Mouse (Mus musculus) MEL (cell line): ENCODE measurements at regions not wholly inside any gene's neighbourhood (a gene's known extent, or its start where the extent isn't known, plus 50 kb on each side); places are given as distances from the start of the nearest gene placed in this dataset.

Experiments used
- DNase-seq: peaks from one replicate; pipeline ENCODE4 v3.0.0; 2011; ENCODE audit warnings: low read depth, low spot score
- H3K27ac ChIP-seq: 2 replicates; pipeline ENCODE4 v1.5.1; 2012; ENCODE audit warnings: low read depth, mild to moderate bottlenecking, control low read depth, low read length, moderate library complexity; ENCODE audit not compliant: control insufficient read depth
- H3K27me3 ChIP-seq, 2 experiments: fragments of 150-350 bp in 1 of 2; sonication (generic) in 1 of 2; 2 replicates each; pipeline ENCODE4 v1.6.1; 2012; ENCODE audit warnings: low read length in 2 of 2, mild to moderate bottlenecking in 2 of 2, improper control_type of control experiment in 1 of 2, moderate library complexity in 1 of 2; ENCODE audit not compliant: insufficient read depth in 2 of 2, control insufficient read depth in 1 of 2
- H3K36me3 ChIP-seq, 2 experiments: 2 replicates each; pipeline ENCODE4 v1.6.1; 2012 to 2014; ENCODE audit warnings: low read length in 2 of 2, improper control_type of control experiment in 1 of 2, inconsistent platforms in 1 of 2, mild to moderate bottlenecking in 1 of 2; ENCODE audit not compliant: insufficient read depth in 2 of 2, control insufficient read depth in 1 of 2
- H3K4me1 ChIP-seq, 2 experiments: fragments of 150-350 bp in 1 of 2; sonication (generic) in 1 of 2; 2 replicates each; pipeline ENCODE4 v1.6.1; 2012; ENCODE audit warnings: low read length in 2 of 2, improper control_type of control experiment in 1 of 2, mild to moderate bottlenecking in 1 of 2; ENCODE audit not compliant: insufficient read depth in 2 of 2, control insufficient read depth in 1 of 2
- H3K4me3 ChIP-seq, 2 experiments: fragments of 150-350 bp in 1 of 2; sonication (generic) in 1 of 2; 2 replicates each; pipeline ENCODE4 v1.5.1; 2012; ENCODE audit warnings: low read depth in 2 of 2, low read length in 2 of 2, mild to moderate bottlenecking in 2 of 2, moderate library complexity in 2 of 2, control low read depth in 1 of 2, improper control_type of control experiment in 1 of 2; ENCODE audit not compliant: control insufficient read depth in 1 of 2, insufficient read depth in 1 of 2
- H3K79me2 ChIP-seq: 2 replicates; pipeline ENCODE4 v1.6.1; 2012; ENCODE audit warnings: mild to moderate bottlenecking, low read length, moderate library complexity; ENCODE audit not compliant: control insufficient read depth, poor library complexity, insufficient read depth
- H3K9ac ChIP-seq: 2 replicates; pipeline ENCODE4 v1.6.1; 2012; ENCODE audit warnings: low read depth, mild to moderate bottlenecking, control low read depth, low read length, moderate library complexity; ENCODE audit not compliant: control insufficient read depth, poor library complexity, severe bottlenecking
- H3K9me3 ChIP-seq: fragments of 150-350 bp; sonication (generic); replicated peaks from 2 replicates; pipeline ENCODE4 v1.6.1; 2012; ENCODE audit warnings: mild to moderate bottlenecking, low read length, improper control_type of control experiment, moderate library complexity; ENCODE audit not compliant: insufficient read depth
- BHLHE40 ChIP-seq: IDR thresholded peaks from 2 replicates; pipeline ENCODE4 v1.6.1; 2012; ENCODE audit warnings: low read depth, mild to moderate bottlenecking, inconsistent platforms, low read length, improper control_type of control experiment, borderline replicate concordance
- CHD1 ChIP-seq: IDR thresholded peaks from 2 replicates; pipeline ENCODE4 v1.6.1; 2012; ENCODE audit warnings: low read depth, mild to moderate bottlenecking, inconsistent platforms, low read length, improper control_type of control experiment
- CHD2 ChIP-seq: IDR thresholded peaks from 2 replicates; pipeline ENCODE4 v1.6.1; 2011; ENCODE audit warnings: low read length, improper control_type of control experiment
- CTCF ChIP-seq, 3 experiments: IDR thresholded peaks in 2 of 3; conservative IDR thresholded peaks in 1 of 3; 2 replicates each; pipeline ENCODE4 v1.5.1; 2011 to 2012; ENCODE audit warnings: low read length in 3 of 3, low read depth in 2 of 3, mild to moderate bottlenecking in 2 of 3, improper control_type of control experiment in 1 of 3, inconsistent platforms in 1 of 3, mixed read lengths in 1 of 3, moderate library complexity in 1 of 3; ENCODE audit not compliant: control insufficient read depth in 1 of 3, insufficient read depth in 1 of 3, poor library complexity in 1 of 3, severe bottlenecking in 1 of 3
- E2F4 ChIP-seq: IDR thresholded peaks from 2 replicates; pipeline ENCODE4 v1.6.1; 2011; ENCODE audit warnings: low read depth, low read length, improper control_type of control experiment, borderline replicate concordance
- EP300 ChIP-seq, 2 experiments: IDR thresholded peaks; 2 replicates each; pipeline ENCODE4 v1.6.1; 2011; ENCODE audit warnings: improper control_type of control experiment in 2 of 2, low read length in 2 of 2, low read depth in 1 of 2, mild to moderate bottlenecking in 1 of 2
- ETS1 ChIP-seq: IDR thresholded peaks from 2 replicates; pipeline ENCODE4 v1.6.1; 2012; ENCODE audit warnings: low read depth, mild to moderate bottlenecking, inconsistent platforms, low read length, improper control_type of control experiment, moderate library complexity
- GATA1 ChIP-seq: IDR thresholded peaks from 2 replicates; pipeline ENCODE4 v1.6.1; 2011; ENCODE audit warnings: low read depth, low read length, improper control_type of control experiment
- HCFC1 ChIP-seq: IDR thresholded peaks from 2 replicates; pipeline ENCODE4 v1.6.1; 2012; ENCODE audit warnings: low read depth, mild to moderate bottlenecking, inconsistent platforms, low read length, improper control_type of control experiment, moderate library complexity
- JUND ChIP-seq: IDR thresholded peaks from 2 replicates; pipeline ENCODE4 v1.6.1; 2011; ENCODE audit warnings: low read depth, mild to moderate bottlenecking, improper control_type of control experiment, low read length
- KAT2A ChIP-seq: conservative IDR thresholded peaks from 2 replicates; pipeline ENCODE4 v1.6.1; 2012; ENCODE audit warnings: low read depth, low read length, improper control_type of control experiment, inconsistent platforms
- MAFK ChIP-seq: IDR thresholded peaks from 2 replicates; pipeline ENCODE4 v1.6.1; 2011; ENCODE audit warnings: low read depth, mild to moderate bottlenecking, low read length, improper control_type of control experiment, borderline replicate concordance
- MAX ChIP-seq: IDR thresholded peaks from 2 replicates; pipeline ENCODE4 v1.6.1; 2011; ENCODE audit warnings: low read length, improper control_type of control experiment
- MAZ ChIP-seq: IDR thresholded peaks from 2 replicates; pipeline ENCODE4 v1.6.1; 2012; ENCODE audit warnings: low read depth, mild to moderate bottlenecking, inconsistent platforms, low read length, improper control_type of control experiment
- MEF2A ChIP-seq: IDR thresholded peaks from 2 replicates; pipeline ENCODE4 v1.6.1; 2014; ENCODE audit warnings: low read depth, mild to moderate bottlenecking, inconsistent platforms, low read length, improper control_type of control experiment; ENCODE audit not compliant: poor library complexity, insufficient replicate concordance, severe bottlenecking; ENCODE audit errors: extremely low read depth
- MXI1 ChIP-seq: IDR thresholded peaks from 2 replicates; pipeline ENCODE4 v1.6.1; 2011; ENCODE audit warnings: mild to moderate bottlenecking, low read depth, low read length, improper control_type of control experiment
- MYB ChIP-seq: IDR thresholded peaks from 2 replicates; pipeline ENCODE4 v1.6.1; 2011; ENCODE audit warnings: mild to moderate bottlenecking, low read depth, low read length, improper control_type of control experiment
- MYC ChIP-seq: IDR thresholded peaks from 2 replicates; pipeline ENCODE4 v1.6.1; 2011; ENCODE audit warnings: low read depth, mild to moderate bottlenecking, low read length, improper control_type of control experiment, moderate library complexity
- NRF1 ChIP-seq: IDR thresholded peaks from 2 replicates; pipeline ENCODE4 v1.6.1; 2014; ENCODE audit warnings: low read depth, mild to moderate bottlenecking, inconsistent platforms, low read length, improper control_type of control experiment, moderate library complexity; ENCODE audit not compliant: poor library complexity, insufficient read depth, severe bottlenecking
- POLR2A ChIP-seq, 2 experiments: IDR thresholded peaks; 2 replicates each; pipeline ENCODE4 v1.6.1; 2011 to 2012; ENCODE audit warnings: low read length in 2 of 2, mild to moderate bottlenecking in 2 of 2, control low read depth in 1 of 2, improper control_type of control experiment in 1 of 2, low read depth in 1 of 2, moderate library complexity in 1 of 2; ENCODE audit not compliant: control insufficient read depth in 1 of 2, insufficient read depth in 1 of 2, poor library complexity in 1 of 2
- POLR2AphosphoS2 ChIP-seq: IDR thresholded peaks from 2 replicates; pipeline ENCODE4 v1.6.1; 2011; ENCODE audit warnings: low read length, improper control_type of control experiment
- POLR2AphosphoS5 ChIP-seq: IDR thresholded peaks from 2 replicates; pipeline ENCODE4 v1.6.1; 2012; ENCODE audit warnings: low read depth, borderline replicate concordance, mild to moderate bottlenecking, inconsistent platforms, low read length, moderate library complexity, mixed read lengths
- RCOR1 ChIP-seq: IDR thresholded peaks from 2 replicates; pipeline ENCODE4 v1.6.1; 2012; ENCODE audit warnings: low read depth, mild to moderate bottlenecking, inconsistent platforms, low read length, improper control_type of control experiment
- SIN3A ChIP-seq: IDR thresholded peaks from 2 replicates; pipeline ENCODE4 v1.6.1; 2012; ENCODE audit warnings: low read length, improper control_type of control experiment, inconsistent platforms
- SMC3 ChIP-seq: IDR thresholded peaks from 2 replicates; pipeline ENCODE4 v1.6.1; 2011; ENCODE audit warnings: low read depth, low read length, improper control_type of control experiment
- USF2 ChIP-seq, 2 experiments: IDR thresholded peaks; 2 replicates each; pipeline ENCODE4 v1.6.1; 2011 to 2012; ENCODE audit warnings: improper control_type of control experiment in 2 of 2, low read length in 2 of 2, borderline replicate concordance in 1 of 2, inconsistent platforms in 1 of 2, low read depth in 1 of 2, mild to moderate bottlenecking in 1 of 2; ENCODE audit not compliant: insufficient read depth in 1 of 2
- ZC3H11A ChIP-seq: IDR thresholded peaks from 2 replicates; pipeline ENCODE4 v1.6.1; 2012; ENCODE audit warnings: low read depth, mild to moderate bottlenecking, inconsistent platforms, low read length, improper control_type of control experiment
- ZKSCAN1 ChIP-seq: IDR thresholded peaks from 2 replicates; pipeline ENCODE4 v1.6.1; 2012; ENCODE audit warnings: low read depth, mild to moderate bottlenecking, inconsistent platforms, low read length, improper control_type of control experiment, moderate library complexity

- H3K27ac ChIP-seq, result no peak overlapping the region
- no peaks in the 10 kb centered on the region for H3K79me2 ChIP-seq
- no peaks in the 10 kb centered on the region for H3K4me1 ChIP-seq
- TF ChIP-seq MYB (peak; percentile 68; the same call in 1 of the 2 replicates), MAZ (no peak), GATA1 (no peak), ZC3H11A (no peak), SIN3A (no peak), POLR2A (IDR thresholded peaks at IDR 0.05; ENCODE audit: control insufficient read depth in 1 of 2, insufficient read depth in 1 of 2, low read depth in 1 of 2, low read length in 2 of 2, poor library complexity in 1 of 2) (no peak), EP300 (IDR thresholded peaks at IDR 0.05; ENCODE audit: low read depth in 1 of 2, low read length in 2 of 2) (peak in 1 of 2 experiments; percentile 50; a peak in 1 of 4 replicates), E2F4 (no peak), POLR2AphosphoS5 (no peak), MAX (no peak), KAT2A (no peak)
- TF ChIP-seq, all 39 proteins: peak for 2
- H3K27me3 ChIP-seq, result no peaks in the 10 kb centered on the region
- no peaks in the 10 kb centered on the region for H3K9me3 ChIP-seq
- no peak overlapping the region for H3K9ac ChIP-seq
- no peaks in the 10 kb centered on the region for H3K36me3 ChIP-seq
- DNase-seq, result peak; percentile 5
- no peak overlapping the region for H3K4me3 ChIP-seq
Observed at GRCm38 (mm10) chr14:95518837-95519236, 362.2 kb upstream of the 4921530L21Rik start.

- H3K79me2 ChIP-seq, result no peaks in the 10 kb centered on the region
- no peak for TF ChIP-seq CHD2
- no peak for TF ChIP-seq SMC3
- TF ChIP-seq MYC, result no peak
- no peak for TF ChIP-seq NRF1
- TF ChIP-seq MEF2A, result peak; percentile 84; the same call in 1 of the 2 replicates
- no peak for TF ChIP-seq SIN3A
- no peak for TF ChIP-seq HCFC1
- no peak for TF ChIP-seq BHLHE40
- TF ChIP-seq CTCF (IDR thresholded peaks at IDR 0.05 in 2 of 3, conservative IDR thresholded peaks at IDR 0.05 in 1 of 3; ENCODE audit: control insufficient read depth in 1 of 3, insufficient read depth in 1 of 3, low read depth in 2 of 3, low read length in 3 of 3, poor library complexity in 1 of 3, severe bottlenecking in 1 of 3), result no peak
- no peak for TF ChIP-seq MAZ
- TF ChIP-seq RCOR1, result no peak
- TF ChIP-seq POLR2AphosphoS5, result no peak
- 0 out of 4 replicates have a peak, but pooled peaks of 1 of the 2 experiments have one; percentile 23 for TF ChIP-seq EP300 (IDR thresholded peaks at IDR 0.05; ENCODE audit: low read depth in 1 of 2, low read length in 2 of 2)
- TF ChIP-seq CHD1, result no peak
- peak; percentile 62 for TF ChIP-seq ETS1
- TF ChIP-seq ZKSCAN1, result no peak
- TF ChIP-seq JUND, result no peak
- TF ChIP-seq MYB, result no peak
- no peak for TF ChIP-seq MXI1
- no peak for TF ChIP-seq USF2 (IDR thresholded peaks at IDR 0.05; ENCODE audit: borderline replicate concordance in 1 of 2, insufficient read depth in 1 of 2, low read depth in 1 of 2, low read length in 2 of 2)
- no peak for TF ChIP-seq POLR2AphosphoS2
- TF ChIP-seq MAFK, result no peak
- no peak for TF ChIP-seq ZC3H11A
- peak; percentile 40 for DNase-seq
- H3K9me3 ChIP-seq, result no peaks in the 10 kb centered on the region
- no peak overlapping the region for H3K27ac ChIP-seq
- H3K9ac ChIP-seq, result no peak overlapping the region
- H3K27me3 ChIP-seq, result no peaks in the 10 kb centered on the region
- no peak overlapping the region for H3K4me3 ChIP-seq
- H3K36me3 ChIP-seq, result no peaks in the 10 kb centered on the region
- no peaks in the 10 kb centered on the region for H3K4me1 ChIP-seq
Observed at GRCm38 (mm10) chr14:95543863-95544262, 337.2 kb upstream of the 4921530L21Rik start.
